Mouse (Mus musculus) NIH3T3 (cell line): Measurements from ENCODE around the gene Abt1.
"Not testable (repeated sequence)": the region's sequence is repeated elsewhere in the genome, so short reads cannot be mapped to it uniquely, and the experiment has no call there.

Experiments
- DNase-seq: peaks from one replicate; pipeline ENCODE4 v3.0.0-alpha.2; 2012; ENCODE audit warnings: low read depth

Gene Abt1

GRCm38 (mm10) chr13:23412630-23413521, 10.8 kb downstream of the Abt1 start:
- peak; percentile 76 for DNase-seq

- no peak for DNase-seq
Measured at GRCm38 (mm10) chr13:23412211-23412629, 11.4 kb downstream of the Abt1 start.

GRCm38 (mm10) chr13:23411311-23412210, 12.1 kb downstream of the Abt1 start:
- DNase-seq: peak; percentile 39

GRCm38 (mm10) chr13:23410632-23411031, 13.0 kb downstream of the Abt1 start:
- no peak for DNase-seq

GRCm38 (mm10) chr13:23402626-23403025, 21.0 kb downstream of the Abt1 start:
- DNase-seq: peak; percentile 28

GRCm38 (mm10) chr13:23401683-23402527, 21.8 kb downstream of the Abt1 start:
- DNase-seq: peak; percentile 97

GRCm38 (mm10) chr13:23400771-23401682, 22.6 kb downstream of the Abt1 start:
- peak; percentile 63 for DNase-seq

GRCm38 (mm10) chr13:23396913-23397312, 26.8 kb downstream of the Abt1 start:
- DNase-seq: not testable (repeated sequence)

- DNase-seq: no peak
Measured at GRCm38 (mm10) chr13:23396246-23396703, 27.4 kb downstream of the Abt1 start.

GRCm38 (mm10) chr13:23395301-23396245, 28.1 kb downstream of the Abt1 start:
- DNase-seq: no peak

GRCm38 (mm10) chr13:23387548-23387947, 36.1 kb downstream of the Abt1 start:
- no peak for DNase-seq

- no peak for DNase-seq
Measured at GRCm38 (mm10) chr13:23383127-23383526, 40.5 kb downstream of the Abt1 start.

- DNase-seq: no peak
Measured at GRCm38 (mm10) chr13:23372433-23372832, 51.2 kb downstream of the Abt1 start.

GRCm38 (mm10) chr13:23370075-23370474, 53.6 kb downstream of the Abt1 start:
- DNase-seq: no peak

- DNase-seq: no peak
Measured at GRCm38 (mm10) chr13:23369421-23369765, 54.3 kb downstream of the Abt1 start.

GRCm38 (mm10) chr13:23368583-23369420, 54.9 kb downstream of the Abt1 start, which contains the start of gene Zfp322a:
Gene Zfp322a (minus strand): TSS chr13:23369208.
- peak; percentile 97 for DNase-seq
